Mouse (Mus musculus): ENCODE data around the gene Rtl8a. TPM values are rescaled to one million over a fixed set of nuclear protein-coding genes. Genes with fewer than 3 reads are reported as not detected.

Gene Rtl8a
- total RNA-seq, 4 experiments from 2014 or later: 171 to 286 (median 234) TPM

Other genes starting within 250 kb of the Rtl8a start
- not detected for gene Etd, start 208.8 kb downstream of the Rtl8a start, total RNA-seq (2022)
- 100 to 1,000 TPM; 174 to 229 (median 190) TPM for gene Rtl8c, start 35.6 kb downstream of the Rtl8a start, total RNA-seq (2022)
- gene Gm14597, start 34.7 kb downstream of the Rtl8a start, total RNA-seq (2022): not detected
- gene Rtl8b, start 26.7 kb upstream of the Rtl8a start, total RNA-seq (2022): 100 to 1,000 TPM; 166 to 180 (median 174) TPM
- gene 4930502E18Rik, start 81.1 kb upstream of the Rtl8a start, total RNA-seq (2022): under 1 TPM in 2 of 4 experiments, not detected in 2; 0.23 to 0.30 TPM
- not detected for gene 1700013H16Rik, start 114.1 kb upstream of the Rtl8a start, total RNA-seq (2022)
- not detected for gene Zfp36l3, start 132.7 kb upstream of the Rtl8a start, total RNA-seq (2022)
- 1 to 10 TPM in 3 of 4 experiments, under 1 TPM in 1; 0.68 to 6.2 (median 3.2) TPM for gene Xlr, start 154.0 kb upstream of the Rtl8a start, total RNA-seq (2022)

Measured in layer of hippocampus, adult 8-10 months (tissue).